Mouse (Mus musculus) hematopoietic stem cell, adult 5-6 weeks (primary cell): Measurements from ENCODE around the gene Gm10491. TPM values are rescaled to one million over a fixed set of nuclear protein-coding genes. Genes with fewer than 3 reads are reported as not detected.

Source experiments
- total RNA-seq: library from RNA; stranded (forward); fragments of 172-1452, 232-1000 nt; gene quantifications from 2 replicates; pipeline ENCODE4 v1.2.3, GENCODE M21; 2017

Gene Gm10491
- total RNA-seq, 1 experiment from 2014 or later: not detected

Other genes starting within 250 kb of the Gm10491 start
- 79.7 and 95.8 TPM in 2 replicates for gene Plp2, start 236.4 kb downstream of the Gm10491 start, total RNA-seq
- 0.40 and 0.75 TPM in 2 replicates for gene Magix, start 226.6 kb downstream of the Gm10491 start, total RNA-seq
- 20.3 and 25.5 TPM in 2 replicates for gene Gpkow, start 210.7 kb downstream of the Gm10491 start, total RNA-seq
- gene Wdr45, start 193.5 kb downstream of the Gm10491 start, total RNA-seq: 31.2 and 46.8 TPM in 2 replicates
- not detected in 2 replicates for gene Gm45208, start 185.6 kb downstream of the Gm10491 start, total RNA-seq
- gene Praf2, start 179.4 kb downstream of the Gm10491 start, total RNA-seq: 7.0 and 7.1 TPM in 2 replicates
- gene Ccdc120, start 156.9 kb downstream of the Gm10491 start, total RNA-seq: 1.8 and 2.1 TPM in 2 replicates
- gene Tfe3, start 145.3 kb downstream of the Gm10491 start, total RNA-seq: 9.6 and 12.4 TPM in 2 replicates
- gene Gripap1, start 118.1 kb downstream of the Gm10491 start, total RNA-seq: 48.4 TPM in 2 replicates
- gene Kcnd1, start 85.5 kb downstream of the Gm10491 start, total RNA-seq: 0.63 and 2.1 TPM in 2 replicates
- 73.7 and 89.4 TPM in 2 replicates for gene Otud5, start 66.5 kb downstream of the Gm10491 start, total RNA-seq
- gene Pim2, start 29.6 kb downstream of the Gm10491 start, total RNA-seq: 3.1 and 7.8 TPM in 2 replicates
- gene Slc35a2, start 23.8 kb downstream of the Gm10491 start, total RNA-seq: 17.2 and 25.7 TPM in 2 replicates
- gene Pqbp1, start 8.6 kb downstream of the Gm10491 start, total RNA-seq: 167 and 186 TPM in 2 replicates
- 39.3 and 51.9 TPM in 2 replicates for gene Timm17b, start 8.5 kb downstream of the Gm10491 start, total RNA-seq
- gene Gm10490, start 1.7 kb upstream of the Gm10491 start, total RNA-seq: 1.2 TPM in 1 of 2 replicates, not detected in the other
- not detected in 2 replicates for gene Pcsk1n, start 12.0 kb upstream of the Gm10491 start, total RNA-seq
- gene Eras, start 20.8 kb upstream of the Gm10491 start, total RNA-seq: not detected in 2 replicates
- gene Hdac6, start 40.1 kb upstream of the Gm10491 start, total RNA-seq: 10.0 and 32.9 TPM in 2 replicates
- 8.6 and 19.1 TPM in 2 replicates for gene Gata1, start 70.2 kb upstream of the Gm10491 start, total RNA-seq
- not detected in 2 replicates for gene Glod5, start 110.7 kb upstream of the Gm10491 start, total RNA-seq
- gene Suv39h1, start 166.9 kb upstream of the Gm10491 start, total RNA-seq: 51.2 and 65.4 TPM in 2 replicates
- gene Was, start 182.7 kb upstream of the Gm10491 start, total RNA-seq: 97.1 and 98.4 TPM in 2 replicates
- gene Wdr13, start 225.1 kb upstream of the Gm10491 start, total RNA-seq: 41.6 and 44.4 TPM in 2 replicates
- 1,086 and 1,580 TPM in 2 replicates for gene Rbm3, start 238.0 kb upstream of the Gm10491 start, total RNA-seq